Comparison of ENCODE assay signal across 28 mouse cellular contexts in genomic region chr11:116472275-116472674, GRCm38 (mm10). TPM values are rescaled to one million over a fixed set of nuclear protein-coding genes. Genes with fewer than 3 reads are reported as not detected.
DNase-seq lines count a peak whose midpoint lies in the region; ATAC-seq and TF ChIP-seq lines count a peak whose summit lies in the region.
"Had no signal": no experiment of that assay in that cellular context is flagged by ENCODE, and none has a peak within 500 bp of the region (broad histone marks: within the 10 kb centered on the region; RNA-seq: fewer than 3 reads in every experiment).

No protein-coding gene starts in this region.

- whole genome bisulfite sequencing in liver, embryonic 16.5 days (ENCODE audit: insufficient replicate concordance), result 58% methylated on average over 4 of the region's 4 CpGs
- WGBS in liver, embryonic 12.5 days (ENCODE audit: insufficient replicate concordance), result 80% methylated on average over 4 of the region's 4 CpGs

- H3K27ac ChIP-seq in liver, embryonic 16.5 days (ENCODE audit: low read length), result no peak overlapping the region
- no peak overlapping the region for H3K27ac ChIP-seq in liver, embryonic 12.5 days
- no peak overlapping the region for H3K27ac ChIP-seq in MEL (ENCODE audit: control insufficient read depth, low read depth, low read length)
- H3K27ac ChIP-seq: hindbrain, embryonic 14.5 days; layer of hippocampus, adult 2 months; limb, embryonic 10.5 days; midbrain, embryonic 13.5 days had no signal

- no peaks in the 10 kb centered on the region for H3K9me3 ChIP-seq in liver, embryonic 16.5 days (replicated peaks; ENCODE audit: control insufficient read depth, low read length)
- no peaks in the 10 kb centered on the region for H3K9me3 ChIP-seq in liver, embryonic 12.5 days (replicated peaks)
- H3K9me3 ChIP-seq in MEL (replicated peaks; ENCODE audit: insufficient read depth, low read length), result no peaks in the 10 kb centered on the region
- H3K9me3 ChIP-seq: G1E; heart, embryonic 13.5 days; limb, embryonic 10.5 days; midbrain, embryonic 13.5 days had no signal

- H3K4me1 ChIP-seq in liver, embryonic 16.5 days (ENCODE audit: control insufficient read depth, low read depth, low read length), result no peaks in the 10 kb centered on the region; the same call in none of the 2 replicates
- H3K4me1 ChIP-seq in liver, embryonic 12.5 days, result peaks cover 6% of the 10 kb centered on the region; the same call in 1 of the 2 replicates
- no peaks in the 10 kb centered on the region for H3K4me1 ChIP-seq in MEL (ENCODE audit: control insufficient read depth in 1 of 2, insufficient read depth in 2 of 2, low read length in 2 of 2)
- H3K4me1 ChIP-seq: limb, embryonic 10.5 days; midbrain, embryonic 13.5 days had no signal

- H3K9ac ChIP-seq in liver, embryonic 16.5 days (ENCODE audit: low read depth, low read length), result no peak overlapping the region
- H3K9ac ChIP-seq in liver, embryonic 12.5 days, result no peak overlapping the region
- H3K9ac ChIP-seq in MEL (ENCODE audit: control insufficient read depth, low read depth, low read length, poor library complexity, severe bottlenecking), result no peak overlapping the region
- H3K9ac ChIP-seq: heart, embryonic 13.5 days; hindbrain, embryonic 14.5 days; liver, postnatal 0 days; midbrain, embryonic 13.5 days had no signal

- no peaks in the 10 kb centered on the region for H3K79me2 ChIP-seq in MEL (ENCODE audit: control insufficient read depth, insufficient read depth, low read length, poor library complexity)

- TF ChIP-seq POLR2A in MEL (IDR thresholded peaks at IDR 0.05; ENCODE audit: control insufficient read depth in 1 of 2, insufficient read depth in 1 of 2, low read depth in 1 of 2, low read length in 2 of 2, poor library complexity in 1 of 2), result 0 out of 4 replicates have a peak, but pooled peaks of 1 of the 2 experiments have one; percentile 20

- peaks cover 9% of the 10 kb centered on the region; the same call in 1 of the 2 replicates for H3K36me3 ChIP-seq in liver, embryonic 16.5 days (ENCODE audit: control insufficient read depth, insufficient read depth)
- H3K36me3 ChIP-seq in liver, embryonic 12.5 days, result peaks cover 77% of the 10 kb centered on the region
- peaks cover 0 to 17% of the 10 kb centered on the region in 2 experiments; a peak in 2 of 4 replicates for H3K36me3 ChIP-seq in MEL (ENCODE audit: control insufficient read depth in 1 of 2, insufficient read depth in 2 of 2, low read length in 2 of 2)

- peak; percentile 41 for DNase-seq in heart, postnatal 4 days
- no peak for DNase-seq in heart, postnatal 36 days
- no peak for DNase-seq in MEL (ENCODE audit: low read depth, low spot score)
- DNase-seq in lung, postnatal 14 days, result peak; percentile 10
- DNase-seq in spleen, adult 12 weeks (ENCODE audit: low spot score), result no peak
- DNase-seq: adrenal gland, adult 2 months; B cell, adult 2 months; cerebellum, adult 18-20 months; cerebellum, postnatal 25 days; gastrocnemius, postnatal 10 days; liver; liver, postnatal 0 days; right cerebral cortex, postnatal 25 days; thymus, postnatal 14 days had no signal

- no peak for TF ChIP-seq RAD21 in MEL (IDR thresholded peaks at IDR 0.05; ENCODE audit: low read depth, low read length)

- no peaks in the 10 kb centered on the region for H3K27me3 ChIP-seq in liver, embryonic 16.5 days (ENCODE audit: control insufficient read depth, insufficient read depth, low read depth, low read length)
- no peaks in the 10 kb centered on the region for H3K27me3 ChIP-seq in liver, embryonic 12.5 days (replicated peaks)
- no peaks in the 10 kb centered on the region for H3K27me3 ChIP-seq in MEL (ENCODE audit: control insufficient read depth in 1 of 2, insufficient read depth in 2 of 2, low read length in 2 of 2)
- H3K27me3 ChIP-seq: CH12.LX; heart, embryonic 13.5 days; midbrain, embryonic 13.5 days had no signal

- intact Hi-C loops in heart, postnatal 36 days (cut with DNase I), result no loop called here

- TF ChIP-seq CTCF in MEL (IDR thresholded peaks at IDR 0.05 in 2 of 3, conservative IDR thresholded peaks at IDR 0.05 in 1 of 3; ENCODE audit: control insufficient read depth in 1 of 3, insufficient read depth in 1 of 3, low read depth in 2 of 3, low read length in 3 of 3, poor library complexity in 1 of 3, severe bottlenecking in 1 of 3), result no peak

- TF ChIP-seq EP300 in MEL (IDR thresholded peaks at IDR 0.05; ENCODE audit: low read depth in 1 of 2, low read length in 2 of 2), result no peak

- H3K4me3 ChIP-seq in liver, embryonic 16.5 days (ENCODE audit: low read depth, low read length), result no peak overlapping the region
- H3K4me3 ChIP-seq in liver, embryonic 12.5 days, result no peak overlapping the region
- H3K4me3 ChIP-seq in MEL (ENCODE audit: control insufficient read depth in 1 of 2, insufficient read depth in 1 of 2, low read depth in 2 of 2, low read length in 2 of 2), result no peak overlapping the region
- H3K4me3 ChIP-seq: heart, embryonic 13.5 days; layer of hippocampus, adult 2 months; limb, embryonic 10.5 days; midbrain, embryonic 13.5 days had no signal

- ATAC-seq in liver, embryonic 16.5 days (ENCODE audit: low read depth), result 0 out of 2 replicates have a peak, but pooled peaks have one; percentile 30
- no peak for ATAC-seq in liver, embryonic 12.5 days
- ATAC-seq: forebrain, embryonic 14.5 days; inflammation-experienced regulatory T-cells, adult 6 months; liver, postnatal 0 days; midbrain, embryonic 13.5 days had no signal

- H3K4me2 ChIP-seq in liver, embryonic 16.5 days (ENCODE audit: low read depth, low read length), result no peak overlapping the region
- no peak overlapping the region for H3K4me2 ChIP-seq in liver, embryonic 12.5 days
- H3K4me2 ChIP-seq: heart, embryonic 13.5 days; hindbrain, embryonic 14.5 days; midbrain, embryonic 13.5 days had no signal

TF ChIP-seq in MEL, 35 proteins besides CTCF, POLR2A, EP300 and RAD21:
- TF ChIP-seq GATA1 (IDR thresholded peaks at IDR 0.05; ENCODE audit: low read depth, low read length) (no peak), POLR2AphosphoS2 (IDR thresholded peaks at IDR 0.05; ENCODE audit: low read length) (0 out of 2 replicates have a peak, but pooled peaks have one; percentile 18), USF1 (IDR thresholded peaks at IDR 0.05; ENCODE audit: low read depth, low read length) (no peak), MXI1 (IDR thresholded peaks at IDR 0.05; ENCODE audit: low read depth, low read length) (no peak), SIN3A (IDR thresholded peaks at IDR 0.05; ENCODE audit: low read length) (no peak), MAFK (IDR thresholded peaks at IDR 0.05; ENCODE audit: borderline replicate concordance, low read depth, low read length) (no peak)

RNA-seq across cellular contexts. Expression of gene Qrich2, which starts 6.2 kb away (rescaled TPM):
- under 1 TPM in 1 of 2 experiments, not detected in 1; 0.05 TPM for total RNA-seq in heart, postnatal 4 days (2021)
- total RNA-seq in heart, postnatal 36 days (2021), result under 1 TPM in 1 of 2 experiments, not detected in 1; 0.11 TPM
- polyA plus RNA-seq in liver, embryonic 16.5 days (2015; fragmentation: Nextera tagmentation; extraction: Ambion mirVana), result not detected in 2 replicates
- polyA plus RNA-seq in liver, embryonic 12.5 days (2016; fragmentation: Nextera tagmentation; extraction: Ambion mirVana), result not detected in 2 replicates
- not detected in 2 replicates for total RNA-seq in MEL (2012; rRNA removed)
- under 1 TPM in 1 of 2 experiments, not detected in 1; 0.11 TPM for polyA plus RNA-seq in MEL (2012; ENCODE audit: insufficient read depth in 1 of 2, insufficient read length in 2 of 2, low read depth in 1 of 2, low replicate concordance in 2 of 2, missing spikeins in 1 of 2)
- total RNA-seq: adrenal gland, adult 2 months; gastrocnemius, postnatal 10 days; granulocyte monocyte progenitor cell, adult 5-6 weeks; heart, postnatal 25 days; layer of hippocampus, postnatal 25 days had no signal
- polyA plus RNA-seq: forebrain, embryonic 14.5 days; heart, embryonic 13.5 days; hindbrain, embryonic 14.5 days; inflammation-experienced regulatory T-cells, adult 6 months; liver, postnatal 0 days; midbrain, embryonic 13.5 days had no signal

RNA-seq across cellular contexts. Expression of gene Prpsap1, which starts 21.7 kb away (rescaled TPM):
- total RNA-seq in heart, postnatal 4 days (2021), result 10 to 100 TPM; 53.6 to 55.5 TPM
- total RNA-seq in heart, postnatal 36 days (2021), result 10 to 100 TPM; 30.9 to 34.6 TPM
- 47.6 and 47.9 TPM in 2 replicates for polyA plus RNA-seq in liver, embryonic 16.5 days (2015; fragmentation: Nextera tagmentation; extraction: Ambion mirVana)
- polyA plus RNA-seq in liver, embryonic 12.5 days (2016; fragmentation: Nextera tagmentation; extraction: Ambion mirVana), result 69.9 and 77.1 TPM in 2 replicates
- 142 and 155 TPM in 2 replicates for total RNA-seq in MEL (2012; rRNA removed)
- polyA plus RNA-seq in MEL (2012; ENCODE audit: insufficient read depth in 1 of 2, insufficient read length in 2 of 2, low read depth in 1 of 2, low replicate concordance in 2 of 2, missing spikeins in 1 of 2), result 100 to 1,000 TPM in 1 of 2 experiments, not detected in 1; 112 TPM

RNA-seq across cellular contexts. Expression of gene Ubald2, which starts 38.4 kb away (rescaled TPM):
- total RNA-seq in heart, postnatal 4 days (2021), result 10 to 100 TPM; 52.8 to 55.5 TPM
- total RNA-seq in heart, postnatal 36 days (2021), result 10 to 100 TPM; 40.4 to 44.9 TPM
- 34.1 and 34.5 TPM in 2 replicates for polyA plus RNA-seq in liver, embryonic 16.5 days (2015; fragmentation: Nextera tagmentation; extraction: Ambion mirVana)
- 32.3 and 32.6 TPM in 2 replicates for polyA plus RNA-seq in liver, embryonic 12.5 days (2016; fragmentation: Nextera tagmentation; extraction: Ambion mirVana)
- total RNA-seq in MEL (2012; rRNA removed), result 56.8 and 66.2 TPM in 2 replicates
- 10 to 100 TPM in 1 of 2 experiments, not detected in 1; 77.7 TPM for polyA plus RNA-seq in MEL (2012; ENCODE audit: insufficient read depth in 1 of 2, insufficient read length in 2 of 2, low read depth in 1 of 2, low replicate concordance in 2 of 2, missing spikeins in 1 of 2)

RNA-seq across cellular contexts. Expression of gene Sphk1, which starts 58.5 kb away (rescaled TPM):
- total RNA-seq in heart, postnatal 4 days (2021), result 1 to 10 TPM; 4.6 to 5.1 TPM
- total RNA-seq in heart, postnatal 36 days (2021), result 1 to 10 TPM; 1.0 to 1.2 TPM
- 23.7 and 24.3 TPM in 2 replicates for polyA plus RNA-seq in liver, embryonic 16.5 days (2015; fragmentation: Nextera tagmentation; extraction: Ambion mirVana)
- polyA plus RNA-seq in liver, embryonic 12.5 days (2016; fragmentation: Nextera tagmentation; extraction: Ambion mirVana), result 26.9 and 28.0 TPM in 2 replicates
- 77.5 and 127 TPM in 2 replicates for total RNA-seq in MEL (2012; rRNA removed)
- polyA plus RNA-seq in MEL (2012; ENCODE audit: insufficient read depth in 1 of 2, insufficient read length in 2 of 2, low read depth in 1 of 2, low replicate concordance in 2 of 2, missing spikeins in 1 of 2), result 10 to 100 TPM in 1 of 2 experiments, not detected in 1; 53.5 TPM
- total RNA-seq: granulocyte monocyte progenitor cell, adult 5-6 weeks had no signal
- polyA plus RNA-seq: inflammation-experienced regulatory T-cells, adult 6 months had no signal

RNA-seq across cellular contexts. Expression of gene Rnf157, which starts 59.4 kb away (rescaled TPM):
- 10 to 100 TPM; 11.9 to 12.4 TPM for total RNA-seq in heart, postnatal 4 days (2021)
- 1 to 10 TPM; 5.8 to 6.1 TPM for total RNA-seq in heart, postnatal 36 days (2021)
- polyA plus RNA-seq in liver, embryonic 16.5 days (2015; fragmentation: Nextera tagmentation; extraction: Ambion mirVana), result 1.1 and 1.2 TPM in 2 replicates
- polyA plus RNA-seq in liver, embryonic 12.5 days (2016; fragmentation: Nextera tagmentation; extraction: Ambion mirVana), result 2.9 and 4.3 TPM in 2 replicates
- 4.6 and 7.5 TPM in 2 replicates for total RNA-seq in MEL (2012; rRNA removed)
- 10 to 100 TPM in 1 of 2 experiments, not detected in 1; 10.9 TPM for polyA plus RNA-seq in MEL (2012; ENCODE audit: insufficient read depth in 1 of 2, insufficient read length in 2 of 2, low read depth in 1 of 2, low replicate concordance in 2 of 2, missing spikeins in 1 of 2)

Comparison
In these comparisons a context has a peak if more than half of its experiments do, and no peak if none do; other contexts are left out.
1. DNase-seq: peak in heart, postnatal 4 days (single experiment) and lung, postnatal 14 days (single experiment); none in heart, postnatal 36 days (0 of 2), MEL (single experiment) and spleen, adult 12 weeks (single experiment).